Mouse (Mus musculus): ENCODE results near the gene Selenbp1.
"Not testable (repeated sequence)": the region's sequence is repeated elsewhere in the genome, so short reads cannot be mapped to it uniquely, and the experiment has no call there.

Selenbp1 gene

DNA sequence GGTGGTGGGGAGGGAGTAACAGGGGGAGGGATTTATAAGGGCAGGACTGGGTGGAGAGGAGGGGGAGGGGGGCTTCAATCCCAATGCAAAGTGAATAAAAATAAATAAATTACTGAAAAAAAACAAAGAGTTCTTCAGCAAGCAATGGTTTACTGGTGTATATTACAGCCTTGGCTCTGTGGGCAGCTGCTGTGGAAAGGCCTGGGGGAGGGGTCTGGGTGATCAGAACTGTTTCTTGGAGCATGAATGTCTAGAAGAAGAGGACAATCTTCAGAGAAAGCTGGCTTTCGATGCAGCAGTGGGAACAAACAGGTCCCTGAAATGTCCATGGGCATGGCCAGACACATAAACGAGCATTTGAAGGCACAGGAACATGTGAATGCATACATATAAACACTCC is 577 bp upstream of the Selenbp1 start:
- DNase-seq (ENCODE audit: low read depth, low spot score), result not testable (repeated sequence)

DNA sequence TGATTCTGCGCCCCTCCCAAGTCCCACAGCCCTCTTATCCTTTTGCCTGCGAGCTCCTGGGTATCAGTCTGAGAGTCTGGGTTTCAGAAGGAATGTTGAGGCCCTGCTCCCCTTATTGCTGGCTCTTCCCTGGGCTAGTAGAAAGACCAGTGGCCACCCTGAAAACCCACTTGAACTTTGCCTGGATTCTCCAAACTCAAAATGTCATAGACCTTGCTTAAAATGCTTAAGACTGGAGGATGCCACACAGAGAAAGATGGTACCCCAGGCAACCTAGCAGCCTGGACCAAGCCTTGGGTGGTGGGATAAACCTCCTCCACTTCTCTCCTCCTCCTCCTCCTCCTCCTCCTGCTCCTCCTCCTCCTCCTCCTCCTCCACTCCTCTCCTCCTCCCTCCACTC is 748 bp downstream of the Selenbp1 start:
- not testable (repeated sequence) for DNase-seq (ENCODE audit: low read depth, low spot score)

DNA sequence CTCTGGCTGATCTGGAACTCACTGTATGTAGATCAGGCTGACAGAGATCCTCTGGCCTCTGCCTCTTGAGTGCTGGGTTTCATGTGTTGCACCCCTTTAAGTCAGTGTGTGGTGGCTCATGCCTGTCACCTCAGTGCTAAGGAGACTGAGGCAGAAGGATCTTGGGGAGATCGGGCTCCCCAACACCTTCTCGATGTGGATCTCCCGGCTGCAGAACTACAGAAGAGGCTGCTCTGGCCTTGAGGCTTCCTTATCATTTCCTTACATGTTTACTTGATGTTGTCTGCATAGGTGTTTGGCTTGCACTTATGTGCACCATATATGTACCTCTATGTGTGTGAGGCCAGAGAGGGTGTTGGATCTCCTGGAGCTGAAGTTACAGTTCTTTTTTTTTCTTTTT is 1.7 kb downstream of the Selenbp1 start:
- DNase-seq (ENCODE audit: low read depth, low spot score), result not testable (repeated sequence)

DNA sequence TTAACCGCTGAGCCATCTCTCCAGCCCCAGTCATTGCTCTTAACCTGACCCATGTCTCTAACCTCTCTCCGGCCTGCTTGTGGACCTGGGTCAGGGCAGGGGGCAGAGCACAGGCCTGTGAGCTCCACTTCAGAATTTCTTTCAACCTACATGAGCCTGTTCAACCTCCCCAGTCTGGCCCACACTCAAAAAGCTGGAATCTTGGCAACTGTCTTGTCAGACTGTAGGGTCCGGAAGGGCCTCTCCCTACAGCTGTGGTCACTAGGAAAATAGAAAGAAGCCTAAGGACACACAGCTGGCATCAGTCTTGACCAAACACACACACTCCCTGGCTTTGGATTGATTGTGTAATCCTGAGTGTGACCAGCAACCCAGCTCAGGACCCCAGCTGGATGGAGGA is 2.5 kb downstream of the Selenbp1 start:
- DNase-seq (ENCODE audit: low read depth, low spot score), result not testable (repeated sequence)

DNA sequence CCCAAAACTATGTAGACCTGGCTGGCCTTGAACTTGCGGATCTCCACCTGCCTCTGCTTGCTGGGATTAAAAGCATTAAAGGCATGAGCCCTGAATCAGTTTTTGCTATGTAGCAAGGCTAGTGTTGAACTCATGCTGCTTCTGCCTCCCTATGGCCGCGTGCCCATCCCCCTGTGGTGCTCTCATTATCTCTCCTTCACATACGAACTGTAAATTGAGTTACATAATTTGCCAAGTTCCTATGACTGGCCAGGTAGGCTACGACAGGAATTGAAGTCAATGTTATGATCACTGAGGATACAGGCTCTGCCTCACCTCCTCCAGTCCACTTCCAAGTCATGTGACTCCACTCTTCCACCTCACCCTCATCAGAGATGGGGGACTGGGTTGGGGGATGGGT is 3.3 kb downstream of the Selenbp1 start:
- not testable (repeated sequence) for DNase-seq (ENCODE audit: low read depth, low spot score)

DNA sequence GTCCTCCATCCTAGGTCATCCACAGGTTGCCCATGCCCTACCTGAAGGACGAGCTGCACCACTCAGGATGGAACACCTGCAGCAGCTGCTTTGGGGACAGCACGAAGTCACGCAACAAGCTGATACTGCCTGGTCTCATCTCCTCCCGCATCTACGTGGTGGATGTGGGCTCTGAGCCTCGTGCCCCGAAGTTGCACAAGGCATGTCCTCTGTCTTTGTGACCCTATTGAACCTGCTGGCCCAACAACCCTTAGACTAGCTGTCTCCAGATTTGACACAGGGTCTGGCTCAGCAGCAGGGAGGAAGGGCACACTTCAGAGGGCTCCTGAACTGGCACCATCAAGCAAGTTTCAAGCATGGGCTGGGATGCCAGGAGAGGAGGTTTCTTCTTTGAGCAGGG is 4.3 kb downstream of the Selenbp1 start:
- DNase-seq (ENCODE audit: low read depth, low spot score), result not testable (repeated sequence)

DNA sequence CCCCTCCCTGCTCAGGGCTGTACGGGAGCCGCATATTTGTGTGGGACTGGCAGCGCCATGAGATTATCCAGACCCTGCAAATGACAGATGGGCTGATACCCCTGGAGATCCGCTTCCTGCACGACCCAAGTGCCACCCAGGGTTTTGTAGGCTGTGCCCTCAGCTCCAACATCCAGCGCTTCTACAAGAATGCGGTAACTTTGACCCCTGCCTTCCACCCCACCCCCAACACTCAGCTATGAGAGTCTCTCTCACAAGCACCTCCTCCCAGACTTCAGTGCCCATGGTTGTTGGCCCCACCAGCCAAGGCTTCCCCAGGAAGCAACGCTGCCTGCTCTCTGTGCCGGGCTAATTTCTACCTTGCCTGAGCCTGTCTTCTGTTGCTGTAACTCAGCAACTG is 7.2 kb downstream of the Selenbp1 start:
- not testable (repeated sequence) for DNase-seq (ENCODE audit: low read depth, low spot score)

DNA sequence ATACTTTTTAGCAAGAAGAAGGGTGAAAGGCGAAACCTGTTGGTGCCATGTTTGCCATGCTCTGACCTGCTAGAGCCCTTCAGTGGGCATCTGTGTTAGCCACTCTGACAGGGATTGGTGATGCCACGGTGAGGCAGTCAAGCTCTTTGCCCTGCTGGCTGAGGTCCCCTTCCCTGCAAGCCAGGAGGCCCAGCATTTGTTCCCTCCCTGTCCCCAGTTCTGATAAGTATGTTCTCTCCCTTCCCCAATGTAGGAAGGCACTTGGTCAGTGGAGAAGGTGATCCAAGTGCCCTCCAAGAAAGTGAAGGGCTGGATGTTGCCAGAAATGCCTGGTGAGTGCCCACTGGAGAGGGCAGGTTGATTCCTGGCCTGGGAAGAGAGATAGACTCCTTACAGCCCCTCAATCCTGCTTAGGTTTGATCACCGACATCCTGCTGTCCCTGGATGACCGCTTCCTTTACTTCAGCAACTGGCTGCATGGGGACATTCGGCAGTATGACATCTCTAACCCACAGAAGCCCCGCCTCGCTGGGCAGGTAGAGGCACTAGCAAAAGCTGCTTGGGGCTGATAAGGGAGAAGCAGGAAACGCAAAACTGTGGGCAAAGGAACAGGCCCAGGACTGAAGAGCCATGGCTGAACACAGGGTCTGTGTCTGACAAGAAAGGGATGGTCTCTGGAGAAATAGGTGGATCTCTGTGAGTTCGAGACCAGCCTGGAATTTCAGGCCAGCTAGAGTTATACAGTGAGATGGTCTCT is 9.5 kb downstream of the Selenbp1 start:
- not testable (repeated sequence) for DNase-seq (ENCODE audit: low read depth, low spot score)

DNA sequence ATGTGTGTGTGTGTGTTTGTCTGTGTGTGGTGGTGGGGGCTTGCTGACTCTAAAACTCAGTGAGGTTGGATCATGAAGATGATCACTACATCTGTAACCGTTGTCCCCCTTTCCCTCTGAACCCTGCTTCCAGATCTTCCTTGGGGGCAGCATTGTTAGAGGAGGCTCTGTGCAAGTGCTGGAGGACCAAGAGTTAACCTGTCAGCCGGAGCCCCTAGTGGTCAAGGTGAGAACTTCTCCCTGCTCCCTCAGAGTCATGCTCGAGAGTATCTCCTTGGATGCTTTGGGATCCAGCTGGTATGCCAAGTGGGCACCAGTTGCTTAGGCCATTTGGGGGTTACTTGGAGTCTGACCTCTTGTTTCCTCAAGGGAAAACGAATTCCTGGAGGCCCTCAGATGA is 10.8 kb downstream of the Selenbp1 start:
- not testable (repeated sequence) for DNase-seq (ENCODE audit: low read depth, low spot score)

DNA sequence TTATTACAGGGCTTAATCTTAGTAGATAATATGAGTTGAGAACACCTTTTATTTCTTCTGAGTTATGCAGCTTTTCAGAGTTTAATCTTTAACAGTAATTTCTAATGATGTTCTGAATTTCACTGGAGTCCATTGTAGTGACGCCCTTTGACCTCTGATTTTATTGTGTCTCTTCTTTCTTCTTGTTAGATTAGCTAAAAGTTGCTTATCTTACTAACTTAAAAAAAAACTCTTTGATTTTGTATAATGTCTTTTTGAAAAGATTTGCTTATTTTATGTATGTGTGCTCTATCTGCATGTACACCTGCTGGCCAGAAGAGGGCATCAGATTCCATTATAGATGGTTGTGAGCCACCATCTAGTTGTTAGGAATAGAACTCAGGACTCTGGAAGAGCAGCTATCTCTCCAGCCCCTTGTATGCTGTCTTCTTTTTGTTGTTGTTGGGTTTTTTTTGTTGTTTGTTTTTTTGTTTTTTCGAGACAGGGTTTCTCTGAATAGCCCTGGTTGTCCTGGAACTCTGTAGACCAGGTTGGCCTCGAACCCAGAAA is 15.3 kb downstream of the Selenbp1 start:
- DNase-seq (ENCODE audit: low read depth, low spot score), result no peak

DNA sequence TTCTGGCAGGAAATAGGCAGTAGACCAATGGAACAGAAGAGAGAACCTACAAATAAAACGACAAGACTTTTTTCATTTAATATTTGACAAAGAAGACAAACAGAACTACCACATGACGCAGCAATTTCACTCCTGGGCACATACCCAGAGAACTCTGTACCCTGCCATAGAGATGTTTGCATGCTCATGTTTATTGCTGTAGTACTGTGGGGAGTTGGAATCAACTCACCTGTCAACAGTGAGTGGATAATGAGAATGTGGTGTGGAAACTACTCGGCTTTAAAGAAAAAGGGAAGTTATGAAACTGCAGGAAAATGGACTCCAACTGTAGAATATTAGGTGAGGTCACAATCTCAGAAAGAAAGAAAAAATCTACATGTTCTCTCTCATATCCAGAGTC is 16.8 kb downstream of the Selenbp1 start:
- DNase-seq (ENCODE audit: low read depth, low spot score), result no peak

DNA sequence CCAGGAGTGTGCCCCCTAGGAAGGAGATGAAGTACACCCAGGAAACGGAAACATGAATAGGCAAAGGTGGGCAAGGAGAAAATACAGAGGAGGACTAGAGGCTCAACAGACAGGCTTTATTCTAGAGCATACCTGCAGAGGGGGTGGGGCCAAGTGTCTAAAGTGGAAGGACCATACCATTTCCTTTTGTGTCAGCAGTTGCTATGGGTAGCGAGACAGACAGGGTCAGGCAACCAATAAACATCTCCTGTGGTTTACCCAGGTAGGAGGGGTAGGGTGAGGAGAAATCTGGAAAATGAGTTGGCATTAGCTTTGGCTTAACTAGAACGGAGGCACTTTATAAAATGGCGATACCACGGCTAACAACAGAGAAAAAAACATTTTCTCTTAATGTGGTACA is 19.9 kb downstream of the Selenbp1 start:
- DNase-seq (ENCODE audit: low read depth, low spot score), result no peak

DNA sequence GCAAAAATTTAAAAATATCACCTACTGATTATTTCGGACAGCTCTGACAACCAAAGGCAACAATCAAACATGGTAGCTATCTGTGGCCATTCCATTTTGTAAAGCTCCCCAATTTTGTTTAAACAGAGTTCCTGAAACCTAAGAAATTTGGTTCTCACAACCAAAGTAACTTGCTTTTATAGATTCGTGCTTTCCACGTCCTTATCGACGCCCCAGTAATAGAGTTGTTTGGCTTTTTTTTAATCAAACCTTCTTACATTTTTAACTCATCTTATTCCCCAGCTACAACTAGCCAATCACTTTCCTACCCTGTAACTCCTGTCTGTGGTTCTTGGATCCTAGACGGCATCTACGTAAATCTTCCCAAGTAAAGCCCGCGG is 20.5 kb downstream of the Selenbp1 start:
- DNase-seq (ENCODE audit: low read depth, low spot score), result no peak

DNA sequence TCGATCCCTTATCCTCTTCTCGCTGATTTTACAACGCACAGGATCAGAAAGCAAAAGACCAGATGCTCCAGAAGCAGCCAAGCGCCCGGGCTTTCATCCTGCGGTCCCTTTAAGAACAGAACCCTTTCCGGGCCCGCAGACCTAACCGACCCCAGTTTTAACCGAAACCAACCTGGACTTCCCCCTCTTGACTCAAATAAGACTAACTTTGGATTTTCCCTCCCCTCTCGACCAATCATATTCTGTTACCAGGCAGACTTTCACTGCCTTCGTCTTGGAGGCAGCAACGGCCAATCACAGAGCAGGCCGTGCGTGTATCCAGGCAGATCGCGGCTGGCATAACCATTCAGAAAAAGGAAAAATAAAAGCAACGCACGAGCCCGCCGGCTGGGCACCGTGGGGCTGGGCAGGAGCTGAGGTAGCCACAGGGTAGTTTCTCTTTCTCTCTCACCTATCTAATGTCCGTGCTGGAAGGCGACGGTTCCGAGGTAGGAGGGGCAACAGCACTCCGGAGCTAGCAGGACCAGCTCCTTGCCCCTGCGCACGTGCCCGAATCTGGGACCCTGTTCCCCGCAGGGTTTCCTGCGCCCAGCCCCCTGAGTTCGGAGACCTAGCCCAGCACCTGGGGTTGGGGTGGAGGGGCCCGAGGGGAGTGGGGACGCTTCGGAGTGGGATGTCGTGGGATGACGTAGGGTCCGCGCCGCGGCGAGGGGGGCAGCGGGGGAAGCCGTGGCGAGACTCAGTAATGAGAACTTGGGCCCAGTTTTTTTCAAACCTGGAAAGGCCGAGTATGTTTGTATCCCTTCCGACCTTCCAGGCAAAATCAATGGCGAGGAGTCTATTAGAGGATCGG is 21.1 kb downstream of the Selenbp1 start, which contains the start of gene Rfx5:
TSS of gene Rfx5 (plus strand) at position 312 of the 853 bp plus-strand sequence.
- peak; percentile 94 for DNase-seq (ENCODE audit: low read depth, low spot score)

DNA sequence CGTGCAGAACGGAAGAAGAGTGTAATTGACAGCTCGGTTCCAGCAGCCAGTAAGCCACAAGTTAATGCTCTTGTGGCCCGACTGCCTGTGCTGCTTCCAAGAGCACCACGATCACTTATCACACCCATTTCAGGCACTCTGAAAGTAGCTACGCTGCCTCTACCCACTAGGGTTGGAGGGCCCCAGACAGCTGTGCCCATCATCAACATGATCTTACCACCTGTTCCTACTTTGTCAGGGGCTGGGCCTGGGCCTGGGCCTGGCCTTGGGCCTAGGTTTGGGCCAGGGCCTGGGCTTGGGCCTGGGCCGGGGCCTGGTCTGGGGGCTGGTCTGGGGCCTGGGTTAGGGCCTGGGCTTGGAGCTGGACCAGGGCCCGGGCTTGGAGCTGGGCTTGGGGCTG is 25.4 kb downstream of the Selenbp1 start:
- no peak for DNase-seq (ENCODE audit: low read depth, low spot score)

DNA sequence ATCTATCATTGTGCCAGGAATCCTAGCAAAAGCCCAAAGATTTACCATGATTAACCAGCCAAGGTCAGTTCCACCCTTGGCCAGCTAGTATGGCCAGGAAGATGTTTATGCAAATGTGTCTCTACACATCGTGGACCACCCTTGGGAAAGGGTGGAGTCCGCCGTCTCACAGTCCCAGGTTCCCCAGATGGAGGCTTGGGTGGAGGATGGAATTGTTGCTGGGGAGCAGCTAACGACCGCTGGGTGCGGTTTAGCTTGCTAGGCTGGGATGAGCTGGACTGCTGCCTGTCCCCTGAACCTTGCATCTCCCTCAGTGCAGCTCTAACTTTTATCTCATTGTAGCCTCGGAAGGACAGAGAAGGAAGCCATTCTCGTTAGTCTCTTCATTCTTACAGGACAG is 27.0 kb downstream of the Selenbp1 start:
- DNase-seq (ENCODE audit: low read depth, low spot score), result no peak

DNA sequence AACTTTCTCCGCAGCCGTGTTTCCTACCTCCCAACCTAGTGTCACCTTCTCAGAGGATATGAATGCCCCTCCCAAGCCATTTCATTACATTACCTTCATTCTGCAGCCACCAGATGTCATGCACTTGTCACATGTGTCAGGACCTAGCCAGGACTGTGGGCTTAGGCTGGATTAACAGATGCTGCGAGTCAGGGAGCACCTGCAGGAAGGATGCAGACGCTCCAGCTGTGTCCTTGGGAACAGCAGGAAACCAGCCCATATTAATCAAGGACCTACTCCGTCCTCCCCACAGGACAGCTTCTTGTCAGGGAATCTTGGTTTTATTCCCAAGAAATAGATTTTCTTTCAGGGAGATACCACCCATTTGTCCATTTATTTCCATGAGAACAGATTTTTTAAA is 27.5 kb downstream of the Selenbp1 start:
- DNase-seq (ENCODE audit: low read depth, low spot score), result no peak

DNA sequence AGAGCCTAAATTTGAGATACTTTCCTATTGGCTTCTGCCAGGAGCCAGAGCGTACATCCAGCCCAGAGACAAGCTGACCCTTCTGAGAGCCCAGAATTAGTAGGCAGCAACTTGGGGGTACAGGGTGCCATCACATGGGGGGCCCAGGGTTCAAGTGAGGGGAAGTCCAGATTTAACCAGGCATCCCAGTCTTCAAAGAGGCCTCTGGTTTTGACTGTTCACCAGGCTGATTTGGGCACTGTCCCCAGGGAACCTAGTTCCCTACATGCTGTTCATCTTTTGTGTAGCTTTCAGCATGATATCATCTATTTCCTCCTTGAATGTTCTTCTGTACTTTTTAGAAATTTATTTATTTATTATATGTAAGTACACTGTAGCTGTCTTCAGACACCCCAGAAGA is 32.1 kb downstream of the Selenbp1 start:
- DNase-seq (ENCODE audit: low read depth, low spot score), result no peak

DNA sequence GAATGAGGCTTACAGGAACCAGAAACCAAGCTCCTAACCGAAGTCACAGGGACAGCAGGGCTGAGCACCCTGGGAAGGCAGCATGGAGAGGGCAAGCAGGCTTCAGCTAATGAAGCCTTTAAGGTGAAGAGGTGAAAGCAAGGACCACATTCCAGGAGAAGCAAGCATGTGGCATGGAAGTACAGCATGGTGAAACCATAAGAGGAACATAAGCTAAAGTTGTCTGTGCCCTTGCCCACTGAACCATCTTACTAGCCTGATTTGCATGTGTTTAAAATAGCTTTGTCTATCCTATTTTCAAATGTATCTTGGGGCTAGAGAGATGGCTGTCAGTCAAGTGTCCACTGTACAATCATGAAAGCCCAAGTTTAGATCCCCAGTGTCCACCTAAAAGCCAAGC is 33.0 kb downstream of the Selenbp1 start:
- no peak for DNase-seq (ENCODE audit: low read depth, low spot score)

DNA sequence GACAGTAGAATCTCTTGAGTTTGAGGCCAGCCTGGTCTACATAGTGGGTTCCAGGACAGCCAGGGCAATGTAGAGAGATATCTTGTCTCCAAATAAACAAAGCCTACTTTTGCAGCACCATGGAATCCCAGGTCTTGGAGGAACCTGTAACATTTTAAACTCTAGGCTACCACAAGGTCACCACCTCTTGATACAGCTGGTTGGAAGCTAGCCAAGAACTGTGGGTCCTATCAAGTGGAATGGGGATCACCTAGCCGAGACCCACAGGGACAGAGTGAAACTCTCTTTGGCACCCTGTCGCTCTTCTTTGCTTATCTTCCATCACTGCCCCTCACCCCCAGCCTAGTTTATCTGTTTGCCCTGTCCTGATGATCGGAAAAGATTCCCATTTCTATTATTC is 39.7 kb downstream of the Selenbp1 start:
- DNase-seq (ENCODE audit: low read depth, low spot score), result no peak

DNA sequence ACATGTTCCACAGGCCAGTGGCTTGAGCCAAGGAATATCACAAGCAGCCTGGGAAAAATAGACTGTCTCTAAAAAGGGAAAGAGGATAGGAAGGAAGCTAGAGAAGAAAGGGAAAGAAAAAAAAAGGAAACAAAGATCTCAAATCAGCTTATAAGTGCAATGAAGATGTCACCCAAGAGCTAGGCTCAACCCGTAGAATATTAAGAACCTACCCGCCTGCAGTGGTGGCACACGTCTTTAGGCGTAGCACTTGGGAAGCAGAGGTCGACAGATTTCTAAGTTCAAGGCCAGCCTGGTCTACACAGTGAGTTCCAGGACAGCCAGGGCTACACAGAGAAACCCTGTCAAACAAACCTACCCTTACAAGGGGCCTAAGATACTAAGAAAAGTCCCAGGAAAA is 40.8 kb downstream of the Selenbp1 start:
- no peak for DNase-seq (ENCODE audit: low read depth, low spot score)

DNA sequence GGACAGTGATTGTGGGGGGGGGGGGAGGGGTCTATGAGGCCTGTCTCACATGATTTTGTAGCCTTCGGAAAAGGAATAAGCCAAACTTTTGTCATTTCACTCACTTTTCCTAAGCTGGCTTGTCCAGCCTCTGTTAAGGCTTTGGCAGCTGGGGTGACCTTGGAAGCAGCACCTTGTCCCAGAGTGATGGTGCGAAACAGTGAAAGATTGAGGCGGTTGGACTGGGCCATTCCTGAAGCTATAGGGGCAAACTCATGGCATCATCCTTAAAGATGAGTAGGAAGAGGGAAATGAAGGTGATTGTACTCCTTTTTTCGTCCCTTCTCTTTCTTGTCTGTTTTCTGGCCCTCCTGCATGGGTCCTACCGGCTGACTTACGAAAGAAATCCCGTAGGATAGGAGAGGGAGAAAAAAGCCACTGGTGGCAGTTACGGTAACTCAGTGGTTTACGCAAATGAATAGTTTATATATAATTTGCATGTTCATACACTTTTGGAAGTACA is 41.2 kb downstream of the Selenbp1 start:
- no peak for DNase-seq (ENCODE audit: low read depth, low spot score)
